Mouse (Mus musculus) heart, embryonic 11.5 days (tissue): ENCODE measurements around the gene Arhgef11. TPM values are rescaled to one million over a fixed set of nuclear protein-coding genes. Genes with fewer than 3 reads are reported as not detected.

Experiments
- ATAC-seq: fragments of 200-750 bp; cut with Nextera tagmentation; replicated peaks from 2 replicates; pipeline ENCODE4 v1.8.0; 2017; ENCODE audit warnings: moderate library complexity; ENCODE audit not compliant: insufficient number of reproducible peaks, low FRiP score, low TSS enrichment
- H3K27ac ChIP-seq: fragments of 300-500 bp; sonication (generic); 2 replicates; pipeline ENCODE4 v1.5.1; 2014; ENCODE audit warnings: mild to moderate bottlenecking, low read depth, low read length
- H3K27me3 ChIP-seq: fragments of 300-500 bp; sonication (generic); 2 replicates; pipeline ENCODE4 v1.6.1; 2014; ENCODE audit warnings: mild to moderate bottlenecking, low read length, mixed read lengths; ENCODE audit not compliant: control insufficient read depth, insufficient read depth
- H3K36me3 ChIP-seq: fragments of 300-500 bp; sonication (generic); 2 replicates; pipeline ENCODE4 v1.6.1; 2014; ENCODE audit warnings: mild to moderate bottlenecking, low read length, moderate library complexity, mixed read lengths; ENCODE audit not compliant: control insufficient read depth, insufficient read depth
- H3K4me1 ChIP-seq: fragments of 300-500 bp; sonication (generic); 2 replicates; pipeline ENCODE4 v1.6.1; 2014; ENCODE audit warnings: low read length; ENCODE audit not compliant: control insufficient read depth, insufficient read depth
- H3K4me2 ChIP-seq: fragments of 300-500 bp; sonication (generic); 2 replicates; pipeline ENCODE4 v1.6.1; 2014; ENCODE audit warnings: mild to moderate bottlenecking, moderate library complexity
- H3K4me3 ChIP-seq: fragments of 300-500 bp; sonication (generic); 2 replicates; pipeline ENCODE4 v1.5.1; 2014; ENCODE audit warnings: low read depth, low read length
- H3K9ac ChIP-seq: fragments of 300-500 bp; sonication (generic); 2 replicates; pipeline ENCODE4 v1.6.1; 2014; ENCODE audit warnings: mild to moderate bottlenecking, low read depth, low read length, moderate library complexity
- H3K9me3 ChIP-seq: fragments of 300-500 bp; sonication (generic); replicated peaks from 2 replicates; pipeline ENCODE4 v1.6.1; 2016; ENCODE audit warnings: low read length; ENCODE audit not compliant: control insufficient read depth
- whole genome bisulfite sequencing: fragments of 180-500 bp; shearing (Covaris S2); extraction: QIAGEN DNeasy Blood & Tissue Kit; methylation state at CpG from one replicate; pipeline ENCODE4 v1.1.7; 2014; ENCODE audit not compliant: insufficient replicate concordance; 5-methylcytosine and 5-hydroxymethylcytosine counted together
- polyA plus RNA-seq: library from polyadenylated mRNA; unstranded; fragments of >200 nt; fragmentation: Nextera tagmentation; extraction: Ambion mirVana; gene quantifications from 2 replicates; pipeline ENCODE4 v1.2.1, GENCODE M21; 2014

The Arhgef11 gene
- polyA plus RNA-seq, 1 experiment from 2014 or later = 11.0 TPM

DNA sequence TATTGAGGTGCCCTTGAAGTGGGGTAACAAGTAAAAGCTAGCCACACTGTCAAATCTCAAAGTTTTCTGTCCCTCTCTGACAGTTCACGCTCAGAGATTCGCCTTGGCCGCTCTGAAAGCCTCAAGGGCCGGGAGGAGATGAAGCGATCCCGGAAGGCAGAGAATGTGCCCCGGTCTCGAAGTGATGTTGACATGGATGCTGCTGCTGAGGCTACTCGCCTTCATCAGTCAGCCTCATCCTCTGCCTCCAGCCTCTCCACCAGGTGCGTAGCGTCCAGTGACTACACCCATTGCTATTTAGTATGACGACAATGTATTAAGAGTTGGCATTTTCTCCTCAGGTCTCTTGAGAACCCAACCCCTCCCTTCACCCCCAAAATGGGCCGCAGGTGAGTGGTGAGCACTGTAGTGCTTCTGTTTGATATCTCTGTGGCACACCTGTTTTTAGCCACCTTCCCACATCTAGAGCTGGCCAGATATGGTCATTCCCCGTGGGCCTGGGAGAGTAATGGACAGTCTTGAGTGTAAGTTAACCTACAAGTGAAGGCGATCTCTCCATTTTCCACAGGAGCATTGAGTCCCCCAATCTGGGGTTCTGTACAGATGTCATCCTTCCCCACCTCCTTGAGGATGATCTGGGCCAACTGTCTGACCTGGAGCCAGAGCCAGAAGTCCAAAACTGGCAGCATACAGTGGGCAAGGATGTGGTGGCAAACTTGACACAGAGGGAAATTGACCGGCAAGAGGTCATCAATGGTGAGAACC is 108.2 kb downstream of the Arhgef11 start:
- Histone ChIP-seq H3K4me3 (no peak overlapping the region), H3K9me3 (no peaks in the 10 kb centered on the region), H3K27me3 (no peaks in the 10 kb centered on the region), H3K9ac (no peak overlapping the region), H3K36me3 (peaks cover 29% of the 10 kb centered on the region), H3K27ac (no peak overlapping the region), H3K4me2 (no peak overlapping the region), H3K4me1 (no peaks in the 10 kb centered on the region)
- 93% methylated on average over 16 of the region's 16 CpGs for WGBS
- ATAC-seq = no peak

- ATAC-seq = no peak
- Histone ChIP-seq H3K27ac (no peak overlapping the region), H3K36me3 (peaks cover 31% of the 10 kb centered on the region), H3K4me3 (no peak overlapping the region), H3K4me2 (no peak overlapping the region), H3K9ac (no peak overlapping the region), H3K4me1 (no peaks in the 10 kb centered on the region), H3K9me3 (no peaks in the 10 kb centered on the region), H3K27me3 (no peaks in the 10 kb centered on the region)
- 90% methylated on average over 7 of the region's 7 CpGs for WGBS
Measured at GRCm38 (mm10) chr3:87726191-87726590, 108.8 kb downstream of the Arhgef11 start.

DNA sequence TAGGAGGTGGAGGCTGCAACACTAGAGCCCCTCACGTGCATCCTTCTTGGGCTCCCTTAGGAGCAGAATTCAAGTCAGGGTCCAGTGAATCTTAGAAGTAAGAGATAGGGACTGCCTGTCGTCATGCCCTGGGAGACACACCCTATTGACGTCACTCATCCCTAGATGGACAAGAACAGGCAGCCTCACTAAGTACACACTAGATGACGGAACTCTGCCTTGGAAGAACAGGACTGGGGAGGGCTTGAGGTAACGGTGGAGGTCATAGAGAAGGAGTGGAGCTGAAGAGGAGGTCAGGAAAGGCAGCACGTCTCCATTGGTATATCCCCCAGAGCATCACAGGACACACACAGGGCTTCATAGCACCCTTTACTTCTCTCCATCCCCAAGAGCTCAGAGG is 111.3 kb downstream of the Arhgef11 start:
- Histone ChIP-seq H3K4me3 (no peak overlapping the region), H3K4me1 (no peaks in the 10 kb centered on the region), H3K9me3 (no peaks in the 10 kb centered on the region), H3K9ac (no peak overlapping the region), H3K27ac (no peak overlapping the region), H3K36me3 (peaks cover 40% of the 10 kb centered on the region), H3K4me2 (no peak overlapping the region), H3K27me3 (no peaks in the 10 kb centered on the region)
- 87% methylated on average over 6 of the region's 6 CpGs for WGBS
- ATAC-seq = no peak

- WGBS = 68% methylated on average over 4 of the region's 4 CpGs
Measured at GRCm38 (mm10) chr3:87733098-87733497, 115.7 kb downstream of the Arhgef11 start.

GRCm38 (mm10) chr3:87733984-87734761 is 116.8 kb downstream of the Arhgef11 start:
- no peak for ATAC-seq
- Histone ChIP-seq H3K4me1 (0 out of 2 replicates have a peak, but pooled peaks cover 3% of the 10 kb centered on the region), H3K9ac (no peak overlapping the region), H3K4me3 (no peak overlapping the region), H3K27ac (no peak overlapping the region), H3K9me3 (no peaks in the 10 kb centered on the region), H3K36me3 (peaks cover 28% of the 10 kb centered on the region), H3K4me2 (no peak overlapping the region), H3K27me3 (no peaks in the 10 kb centered on the region)
- 69% methylated on average over 11 of the region's 11 CpGs for WGBS

More at GRCm38 (mm10) chr3:87733098-87733497, 115.7 kb downstream of the Arhgef11 start:
- H3K4me2 ChIP-seq = no peak overlapping the region
- H3K9me3 ChIP-seq = no peaks in the 10 kb centered on the region
- no peak overlapping the region for H3K27ac ChIP-seq
- 0 out of 2 replicates have a peak, but pooled peaks cover 3% of the 10 kb centered on the region for H3K4me1 ChIP-seq
- no peaks in the 10 kb centered on the region for H3K27me3 ChIP-seq
- peaks cover 28% of the 10 kb centered on the region for H3K36me3 ChIP-seq
- no peak overlapping the region for H3K9ac ChIP-seq
- no peak for ATAC-seq
- H3K4me3 ChIP-seq = no peak overlapping the region

DNA sequence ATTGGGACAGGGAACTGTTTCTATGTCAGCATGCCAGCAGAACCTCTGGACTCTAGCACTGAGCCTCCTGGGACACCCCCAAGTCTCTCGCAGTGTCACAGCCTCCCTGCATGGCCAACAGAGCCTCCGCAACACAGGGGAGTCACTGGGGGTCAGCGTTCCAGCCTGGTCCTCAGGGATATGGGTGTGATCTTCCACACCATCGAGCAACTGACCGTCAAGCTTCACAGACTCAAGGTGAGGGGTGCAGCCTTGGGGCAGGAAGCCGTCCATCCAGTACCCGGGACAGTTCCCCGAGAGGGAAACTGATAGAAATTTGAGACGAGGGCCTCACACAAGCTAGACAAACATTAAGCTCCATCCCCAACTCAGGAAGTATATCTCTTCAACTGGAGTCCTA is 118.0 kb downstream of the Arhgef11 start:
- Histone ChIP-seq H3K9me3 (no peaks in the 10 kb centered on the region), H3K9ac (no peak overlapping the region), H3K36me3 (peaks cover 28% of the 10 kb centered on the region), H3K27ac (no peak overlapping the region), H3K4me1 (0 out of 2 replicates have a peak, but pooled peaks cover 3% of the 10 kb centered on the region), H3K4me2 (no peak overlapping the region), H3K4me3 (no peak overlapping the region), H3K27me3 (no peaks in the 10 kb centered on the region)
- ATAC-seq = no peak
- 73% methylated on average over 9 of the region's 9 CpGs for WGBS

- no peak overlapping the region for H3K4me3 ChIP-seq
- 82% methylated on average over 5 of the region's 5 CpGs for WGBS
- no peak overlapping the region for H3K27ac ChIP-seq
- H3K9ac ChIP-seq = no peak overlapping the region
- no peak for ATAC-seq
- H3K27me3 ChIP-seq = no peaks in the 10 kb centered on the region
- peaks cover 12% of the 10 kb centered on the region for H3K36me3 ChIP-seq
- 0 out of 2 replicates have a peak, but pooled peaks cover 3% of the 10 kb centered on the region for H3K4me1 ChIP-seq
- no peaks in the 10 kb centered on the region for H3K9me3 ChIP-seq
- no peak overlapping the region for H3K4me2 ChIP-seq
Measured at GRCm38 (mm10) chr3:87738906-87739305, 121.5 kb downstream of the Arhgef11 start.

DNA sequence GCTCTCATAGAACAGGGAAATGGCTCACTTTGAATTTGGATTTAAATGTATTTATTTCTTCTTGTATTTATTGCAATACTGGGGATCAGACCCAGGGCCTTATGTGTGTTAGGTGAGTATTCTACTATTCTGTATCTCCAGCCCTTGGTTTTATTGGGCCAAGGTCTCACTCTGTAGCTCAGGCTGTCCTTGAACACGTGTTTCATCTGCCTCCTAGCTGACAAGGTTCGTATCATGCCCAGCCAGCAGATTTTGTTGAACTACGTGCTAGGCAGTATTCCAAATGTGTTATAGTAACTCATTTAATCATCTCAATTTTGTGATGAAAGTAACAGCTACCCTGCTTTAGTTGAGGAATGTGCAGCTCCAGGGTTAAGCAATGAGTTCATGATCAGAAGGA is 124.7 kb downstream of the Arhgef11 start:
- H3K4me2 ChIP-seq = no peak overlapping the region
- no peaks in the 10 kb centered on the region for H3K9me3 ChIP-seq
- ATAC-seq = no peak
- WGBS = 81% methylated on average over 3 of the region's 3 CpGs
- 0 out of 2 replicates have a peak, but pooled peaks cover 2% of the 10 kb centered on the region for H3K27me3 ChIP-seq
- no peak overlapping the region for H3K27ac ChIP-seq
- H3K4me1 ChIP-seq = 0 out of 2 replicates have a peak, but pooled peaks cover 3% of the 10 kb centered on the region
- no peak overlapping the region for H3K9ac ChIP-seq
- no peak overlapping the region for H3K4me3 ChIP-seq
- peaks cover 5% of the 10 kb centered on the region; the same call in 1 of the 2 replicates for H3K36me3 ChIP-seq
